Mouse (Mus musculus): ENCODE results near the gene Rps25. TPM values are rescaled to one million over a fixed set of nuclear protein-coding genes. Genes with fewer than 3 reads are reported as not detected.

Rps25 gene
- total RNA-seq, 2 experiments from 2014 or later = 2,478 to 4,988 TPM

GRCm38 (mm10) chr9:44450387-44450786 lies 43.4 kb downstream of the Rps25 start:
- no peak for ATAC-seq (replicated peaks; ENCODE audit: poor library complexity, severe bottlenecking)

GRCm38 (mm10) chr9:44454132-44454890 lies 47.4 kb downstream of the Rps25 start:
- ATAC-seq (replicated peaks; ENCODE audit: poor library complexity, severe bottlenecking) = peak; percentile 96

- no peak for ATAC-seq (replicated peaks; ENCODE audit: poor library complexity, severe bottlenecking)
Measured at GRCm38 (mm10) chr9:44454891-44455220, 47.9 kb downstream of the Rps25 start, which contains the start of gene Upk2. TSS of gene Upk2 (minus strand) at chr9:44454976.

GRCm38 (mm10) chr9:44457035-44457742 lies 50.2 kb downstream of the Rps25 start:
- no peak for ATAC-seq (replicated peaks; ENCODE audit: poor library complexity, severe bottlenecking)

Other genes with a start within 250 kb of the Rps25 start
- 89.7 and 108 TPM in 2 replicates for gene Cbl, start 173.1 kb upstream of the Rps25 start, total RNA-seq (2014; fragmentation: Nextera tagmentation)
- 40.3 and 42.9 TPM in 2 replicates for gene Cbl, start 173.1 kb upstream of the Rps25 start, total RNA-seq (2017)
- gene Ccdc153, start 166.5 kb upstream of the Rps25 start, total RNA-seq (2014; fragmentation: Nextera tagmentation) = not detected in 2 replicates
- not detected in 2 replicates for gene Ccdc153, start 166.5 kb upstream of the Rps25 start, total RNA-seq (2017)
- gene Pdzd3, start 155.7 kb upstream of the Rps25 start, total RNA-seq (2014; fragmentation: Nextera tagmentation) = not detected in 2 replicates
- gene Pdzd3, start 155.7 kb upstream of the Rps25 start, total RNA-seq (2017) = 0.22 TPM in 1 of 2 replicates, not detected in the other
- gene Nlrx1, start 138.5 kb upstream of the Rps25 start, total RNA-seq (2014; fragmentation: Nextera tagmentation) = 4.9 and 11.1 TPM in 2 replicates
- 7.3 and 8.4 TPM in 2 replicates for gene Nlrx1, start 138.5 kb upstream of the Rps25 start, total RNA-seq (2017)
- gene Abcg4, start 118.5 kb upstream of the Rps25 start, total RNA-seq (2014; fragmentation: Nextera tagmentation) = 0.21 TPM in 1 of 2 replicates, not detected in the other
- not detected in 2 replicates for gene Abcg4, start 118.5 kb upstream of the Rps25 start, total RNA-seq (2017)
- gene Hinfp, start 101.5 kb upstream of the Rps25 start, total RNA-seq (2014; fragmentation: Nextera tagmentation) = 12.7 TPM in 2 replicates
- gene Hinfp, start 101.5 kb upstream of the Rps25 start, total RNA-seq (2017) = 11.6 and 12.2 TPM in 2 replicates
- 8.3 and 17.5 TPM in 2 replicates for gene C2cd2l, start 86.9 kb upstream of the Rps25 start, total RNA-seq (2014; fragmentation: Nextera tagmentation)
- gene C2cd2l, start 86.9 kb upstream of the Rps25 start, total RNA-seq (2017) = 4.2 and 5.9 TPM in 2 replicates
- 41.0 and 48.8 TPM in 2 replicates for gene Dpagt1, start 81.1 kb upstream of the Rps25 start, total RNA-seq (2014; fragmentation: Nextera tagmentation)
- gene Dpagt1, start 81.1 kb upstream of the Rps25 start, total RNA-seq (2017) = 18.2 and 26.4 TPM in 2 replicates
- gene H2afx, start 72.4 kb upstream of the Rps25 start, total RNA-seq (2014; fragmentation: Nextera tagmentation) = 76.3 and 96.9 TPM in 2 replicates
- gene H2afx, start 72.4 kb upstream of the Rps25 start, total RNA-seq (2017) = 298 and 423 TPM in 2 replicates
- gene Hmbs, start 62.9 kb upstream of the Rps25 start, total RNA-seq (2014; fragmentation: Nextera tagmentation) = 64.3 and 92.6 TPM in 2 replicates
- gene Hmbs, start 62.9 kb upstream of the Rps25 start, total RNA-seq (2017) = 32.2 and 47.4 TPM in 2 replicates
- 25.8 and 27.1 TPM in 2 replicates for gene Vps11, start 45.5 kb upstream of the Rps25 start, total RNA-seq (2014; fragmentation: Nextera tagmentation)
- 21.1 and 21.5 TPM in 2 replicates for gene Vps11, start 45.5 kb upstream of the Rps25 start, total RNA-seq (2017)
- gene Hyou1, start 27.6 kb upstream of the Rps25 start, total RNA-seq (2014; fragmentation: Nextera tagmentation) = 126 and 142 TPM in 2 replicates
- 187 and 212 TPM in 2 replicates for gene Hyou1, start 27.6 kb upstream of the Rps25 start, total RNA-seq (2017)
- 32.3 and 35.5 TPM in 2 replicates for gene Slc37a4, start 10.3 kb upstream of the Rps25 start, total RNA-seq (2014; fragmentation: Nextera tagmentation)
- gene Slc37a4, start 10.3 kb upstream of the Rps25 start, total RNA-seq (2017) = 33.5 and 34.2 TPM in 2 replicates
- 52.2 and 78.5 TPM in 2 replicates for gene Trappc4, start 461 bp downstream of the Rps25 start, total RNA-seq (2014; fragmentation: Nextera tagmentation)
- 37.7 and 39.6 TPM in 2 replicates for gene Trappc4, start 461 bp downstream of the Rps25 start, total RNA-seq (2017)
- gene Ccdc84, start 11.4 kb downstream of the Rps25 start, total RNA-seq (2014; fragmentation: Nextera tagmentation) = 22.4 and 46.8 TPM in 2 replicates
- 22.5 and 45.1 TPM in 2 replicates for gene Ccdc84, start 11.4 kb downstream of the Rps25 start, total RNA-seq (2017)
- not detected in 2 replicates for gene Foxr1, start 34.0 kb downstream of the Rps25 start, total RNA-seq (2014; fragmentation: Nextera tagmentation)
- gene Foxr1, start 34.0 kb downstream of the Rps25 start, total RNA-seq (2017) = not detected in 2 replicates
- not detected in 2 replicates for gene Upk2, start 47.8 kb downstream of the Rps25 start, total RNA-seq (2014; fragmentation: Nextera tagmentation)
- gene Upk2, start 47.8 kb downstream of the Rps25 start, total RNA-seq (2017) = not detected in 2 replicates
- 8.7 and 13.0 TPM in 2 replicates for gene Bcl9l, start 75.7 kb downstream of the Rps25 start, total RNA-seq (2014; fragmentation: Nextera tagmentation)
- 1.6 and 2.6 TPM in 2 replicates for gene Bcl9l, start 75.7 kb downstream of the Rps25 start, total RNA-seq (2017)
- not detected in 2 replicates for gene Cxcr5, start 154.7 kb downstream of the Rps25 start, total RNA-seq (2014; fragmentation: Nextera tagmentation)
- not detected in 2 replicates for gene Cxcr5, start 154.7 kb downstream of the Rps25 start, total RNA-seq (2017)
- gene Ddx6, start 197.8 kb downstream of the Rps25 start, total RNA-seq (2014; fragmentation: Nextera tagmentation) = 72.4 and 75.7 TPM in 2 replicates
- gene Ddx6, start 197.8 kb downstream of the Rps25 start, total RNA-seq (2017) = 79.6 and 80.6 TPM in 2 replicates